Mouse (Mus musculus) limb, embryonic 10.5 days (tissue): ENCODE measurements around the gene Rbms3. TPM values are rescaled to one million over a fixed set of nuclear protein-coding genes. Genes with fewer than 3 reads are reported as not detected.
A peak's percentile ranks its signal among the peaks of the same experiment; 100 is the strongest.

Source experiments
- DNase-seq: peaks from one replicate; pipeline ENCODE4 v3.0.0-alpha.2; 2017; ENCODE audit warnings: low spot score
- H3K27ac ChIP-seq: fragments of 300-500 bp; sonication (generic); 2 replicates; pipeline ENCODE4 v1.5.1; 2016; ENCODE audit warnings: mild to moderate bottlenecking
- H3K27me3 ChIP-seq: fragments of 300-500 bp; sonication (generic); 2 replicates; pipeline ENCODE4 v1.6.1; 2016; ENCODE audit warnings: low read depth, mild to moderate bottlenecking; ENCODE audit not compliant: poor library complexity, severe bottlenecking
- H3K36me3 ChIP-seq: fragments of 300-500 bp; sonication (generic); 2 replicates; pipeline ENCODE4 v1.6.1; 2016; ENCODE audit warnings: mild to moderate bottlenecking, moderate library complexity
- H3K4me1 ChIP-seq: fragments of 300-500 bp; sonication (generic); 2 replicates; pipeline ENCODE4 v1.6.1; 2016
- H3K4me3 ChIP-seq: fragments of 300-500 bp; sonication (generic); 2 replicates; pipeline ENCODE4 v1.5.1; 2016; ENCODE audit warnings: mild to moderate bottlenecking, moderate library complexity
- H3K9me3 ChIP-seq: fragments of 300-500 bp; sonication (generic); replicated peaks from 2 replicates; pipeline ENCODE4 v1.6.1; 2016; ENCODE audit warnings: mild to moderate bottlenecking
- WGBS: fragments of 180-500 bp; shearing (Covaris S2); methylation state at CpG from one replicate; pipeline ENCODE4 v1.1.7; 2016; 5-methylcytosine and 5-hydroxymethylcytosine counted together
- polyA plus RNA-seq: library from polyadenylated mRNA; unstranded; fragments of >200 nt; fragmentation: Nextera tagmentation; extraction: Ambion mirVana; gene quantifications from 2 replicates; pipeline ENCODE4 v1.2.1, GENCODE M21; 2016

The Rbms3 gene
- polyA plus RNA-seq, 1 experiment from 2014 or later, result 35.2 TPM

DNA sequence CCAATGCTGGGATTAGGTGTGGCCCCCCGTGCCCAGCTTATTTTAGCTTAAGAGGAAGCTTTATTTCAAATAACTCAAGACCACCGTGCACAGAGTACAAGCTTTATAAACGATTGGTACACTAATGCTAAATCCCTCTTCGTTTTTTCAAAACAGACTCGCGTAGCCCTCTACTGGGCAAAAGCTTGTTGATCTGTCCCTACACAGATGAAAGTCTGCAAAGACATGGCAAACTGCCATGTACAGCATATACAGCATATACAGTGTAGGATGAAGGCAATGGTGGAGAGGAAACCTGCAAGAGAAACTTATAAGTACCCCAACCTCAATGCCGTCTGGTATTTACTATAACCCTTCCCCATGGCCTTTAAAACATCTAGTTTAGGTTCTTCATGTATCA is 46.1 kb downstream of the Rbms3 start:
- WGBS, result 79% methylated on average over 7 of the region's 7 CpGs
- H3K27me3 ChIP-seq, result no peaks in the 10 kb centered on the region
- H3K4me1 ChIP-seq, result no peaks in the 10 kb centered on the region
- DNase-seq, result no peak
- no peaks in the 10 kb centered on the region for H3K36me3 ChIP-seq
- no peak overlapping the region for H3K27ac ChIP-seq
- H3K9me3 ChIP-seq, result no peaks in the 10 kb centered on the region; the same call in 1 of the 2 replicates
- H3K4me3 ChIP-seq, result no peak overlapping the region

DNA sequence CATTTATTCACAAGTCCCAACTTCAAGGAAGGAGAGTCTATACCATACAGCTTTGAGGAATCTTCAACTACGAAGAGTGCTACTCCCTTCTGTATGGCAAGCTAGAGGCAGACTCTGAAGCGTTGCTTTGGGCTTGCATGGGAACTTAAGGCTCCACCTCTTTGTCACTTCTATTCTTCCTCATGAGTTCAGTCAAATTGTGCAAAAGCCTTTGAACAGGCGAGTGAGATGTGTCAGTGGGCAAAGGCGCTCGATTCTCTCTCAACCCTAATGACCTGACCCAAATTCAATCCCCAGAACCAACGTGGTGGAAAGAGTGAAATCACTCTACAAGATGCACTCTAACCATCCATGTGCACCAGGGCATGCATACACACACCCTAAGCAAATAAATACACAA is 47.1 kb downstream of the Rbms3 start:
- Histone ChIP-seq H3K4me3 (no peak overlapping the region), H3K36me3 (no peaks in the 10 kb centered on the region), H3K4me1 (no peaks in the 10 kb centered on the region), H3K9me3 (no peaks in the 10 kb centered on the region; the same call in 1 of the 2 replicates), H3K27ac (no peak overlapping the region), H3K27me3 (no peaks in the 10 kb centered on the region)
- DNase-seq, result no peak
- 80% methylated on average over 6 of the region's 6 CpGs for WGBS

DNA sequence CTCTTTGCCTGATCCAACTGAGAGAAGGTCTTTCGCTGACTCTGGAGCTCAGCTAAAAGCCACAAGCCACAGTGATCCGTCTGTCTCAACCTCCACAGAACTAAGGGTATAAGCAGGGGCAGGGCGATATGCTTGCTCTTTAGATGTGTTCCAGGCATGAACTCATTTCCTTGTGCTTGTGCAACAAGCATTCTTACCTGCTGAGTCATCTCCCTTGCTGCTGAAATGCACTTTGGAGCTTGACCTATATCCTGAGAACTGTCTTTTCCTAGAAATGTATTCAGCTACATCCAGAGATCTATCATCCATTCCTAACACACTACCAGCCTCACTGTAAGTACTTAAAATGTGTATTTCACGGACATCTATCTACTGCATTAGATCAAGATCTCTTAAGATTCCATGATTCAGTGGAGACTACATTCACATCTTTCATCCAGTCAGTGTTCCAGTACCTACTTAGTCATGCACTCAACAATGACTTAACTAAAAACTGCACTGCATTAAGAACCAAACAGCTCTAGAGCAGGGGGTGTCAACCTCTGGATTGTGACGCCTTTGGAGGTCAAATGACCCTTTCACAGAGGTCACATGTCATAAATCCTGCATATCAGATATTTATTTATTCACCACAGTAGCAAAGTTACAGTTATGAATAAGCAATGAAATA is 58.4 kb downstream of the Rbms3 start:
- WGBS, result 86% methylated on average over 5 of the region's 5 CpGs
- no peak overlapping the region for H3K27ac ChIP-seq
- H3K4me1 ChIP-seq, result no peaks in the 10 kb centered on the region
- H3K4me3 ChIP-seq, result no peak overlapping the region
- no peaks in the 10 kb centered on the region for H3K9me3 ChIP-seq
- no peak for DNase-seq
- H3K36me3 ChIP-seq, result no peaks in the 10 kb centered on the region
- no peaks in the 10 kb centered on the region for H3K27me3 ChIP-seq

DNA sequence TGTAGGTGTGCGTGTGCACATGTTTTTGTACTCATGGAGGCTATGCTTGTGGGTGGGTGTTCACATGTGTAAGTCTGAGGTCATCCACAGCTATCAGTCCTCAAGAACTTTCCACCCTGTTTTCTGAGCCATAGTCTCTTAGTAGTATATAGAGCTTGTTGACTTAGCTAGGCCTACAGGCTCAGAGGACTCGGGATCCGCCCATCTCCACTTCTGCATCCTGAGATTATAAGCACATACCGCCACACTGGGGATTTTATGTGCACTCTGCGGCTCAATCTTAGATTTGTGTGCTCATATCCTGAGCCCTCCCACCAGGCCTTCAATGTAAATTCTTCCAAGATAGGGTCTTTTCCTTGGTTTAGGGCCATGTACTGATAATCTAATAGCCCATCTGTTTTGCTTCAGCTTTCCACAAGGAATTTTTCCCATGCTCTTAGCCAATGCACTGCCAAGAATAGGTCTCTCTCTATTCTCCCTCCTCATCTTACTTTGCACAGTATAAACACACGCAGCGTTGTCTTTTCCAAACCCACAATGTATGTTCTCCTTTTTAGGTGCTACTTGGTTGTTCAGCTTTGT is 59.4 kb downstream of the Rbms3 start:
- H3K9me3 ChIP-seq, result no peaks in the 10 kb centered on the region
- WGBS, result 94% methylated on average over 7 of the region's 7 CpGs

DNA sequence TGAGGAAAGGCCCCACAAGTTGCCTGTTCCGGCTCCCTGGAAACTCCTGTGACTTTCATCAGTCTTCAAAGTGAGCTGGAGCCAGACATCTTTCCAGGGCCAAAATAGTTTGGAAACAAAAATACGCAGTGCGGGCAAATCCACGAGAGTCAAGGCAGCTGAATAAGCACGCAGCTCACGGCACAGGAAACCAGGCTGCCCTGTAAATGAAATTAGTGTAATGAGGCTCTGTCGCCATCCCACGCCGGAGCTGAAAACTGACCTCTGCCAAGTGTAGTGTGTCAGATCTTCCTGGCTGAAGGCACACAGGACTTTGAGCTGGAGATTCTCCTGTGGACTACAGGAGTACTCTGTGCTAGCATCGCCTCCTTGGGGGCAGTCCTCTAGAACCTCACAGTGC is 63.4 kb downstream of the Rbms3 start:
- no peaks in the 10 kb centered on the region for H3K9me3 ChIP-seq
- no peaks in the 10 kb centered on the region for H3K27me3 ChIP-seq
- 0 out of 2 replicates have a peak, but pooled peaks cover 4% of the 10 kb centered on the region for H3K4me1 ChIP-seq
- no peak for DNase-seq
- WGBS, result 77% methylated on average over 10 of the region's 10 CpGs
- H3K36me3 ChIP-seq, result no peaks in the 10 kb centered on the region
- peak overlapping the region; percentile 32; the same call in 1 of the 2 replicates for H3K27ac ChIP-seq
- no peak overlapping the region for H3K4me3 ChIP-seq

More for the DNA sequence above, 59.4 kb downstream of the Rbms3 start:
- H3K27ac ChIP-seq, result no peak overlapping the region
- no peak overlapping the region for H3K4me3 ChIP-seq
- no peaks in the 10 kb centered on the region for H3K36me3 ChIP-seq
- 0 out of 2 replicates have a peak, but pooled peaks cover 4% of the 10 kb centered on the region for H3K4me1 ChIP-seq
- no peak for DNase-seq
- H3K27me3 ChIP-seq, result no peaks in the 10 kb centered on the region

DNA sequence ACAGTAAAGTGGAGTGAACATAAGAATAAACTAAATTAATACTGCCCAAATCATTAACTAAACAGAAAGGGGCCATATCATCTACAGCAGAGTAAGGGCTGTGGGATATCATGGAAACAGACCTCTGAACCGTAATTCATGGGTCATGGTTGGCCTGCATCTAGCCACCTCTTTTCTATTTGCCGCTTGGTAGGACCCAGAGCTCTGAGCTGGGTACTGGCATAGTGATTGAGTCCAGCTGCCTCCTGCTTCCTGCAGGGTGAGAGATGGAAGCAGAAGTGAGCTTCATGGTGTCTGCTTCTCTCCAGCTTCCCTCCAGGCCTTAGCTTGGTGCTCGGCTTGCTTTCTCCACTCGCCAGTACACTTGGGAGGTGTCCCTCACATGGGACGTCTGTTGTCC is 71.2 kb downstream of the Rbms3 start:
- Histone ChIP-seq H3K27me3 (no peaks in the 10 kb centered on the region), H3K36me3 (no peaks in the 10 kb centered on the region), H3K9me3 (no peaks in the 10 kb centered on the region), H3K4me1 (peaks cover 16% of the 10 kb centered on the region), H3K4me3 (no peak overlapping the region), H3K27ac (0 out of 2 replicates have a peak overlapping the region, but pooled peaks have one; percentile 46)
- 85% methylated on average over 5 of the region's 5 CpGs for WGBS
- no peak for DNase-seq

DNA sequence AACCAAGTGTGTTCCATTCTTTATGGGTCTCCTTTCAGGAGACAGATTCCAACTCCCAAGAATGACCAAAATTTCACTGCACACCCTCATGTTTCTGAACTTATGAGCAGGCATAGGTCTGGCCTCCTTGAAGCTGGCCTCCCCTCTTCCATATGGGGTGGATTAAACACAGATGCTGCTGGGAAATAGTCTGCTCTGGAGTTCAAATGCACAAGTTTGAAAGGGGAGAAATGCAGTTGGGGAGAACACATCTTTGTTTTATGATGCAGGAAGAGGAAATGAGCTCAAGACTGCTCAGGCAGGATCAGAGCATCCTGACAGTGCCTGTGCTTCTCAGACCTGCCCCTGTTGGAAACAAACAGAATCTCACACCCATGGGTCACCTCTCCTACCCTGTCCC is 75.4 kb downstream of the Rbms3 start:
- Histone ChIP-seq H3K27me3 (no peaks in the 10 kb centered on the region), H3K4me1 (peaks cover 17% of the 10 kb centered on the region), H3K4me3 (no peak overlapping the region), H3K9me3 (no peaks in the 10 kb centered on the region), H3K36me3 (no peaks in the 10 kb centered on the region), H3K27ac (peak overlapping the region; percentile 85)
- peak; percentile 61 for DNase-seq

DNA sequence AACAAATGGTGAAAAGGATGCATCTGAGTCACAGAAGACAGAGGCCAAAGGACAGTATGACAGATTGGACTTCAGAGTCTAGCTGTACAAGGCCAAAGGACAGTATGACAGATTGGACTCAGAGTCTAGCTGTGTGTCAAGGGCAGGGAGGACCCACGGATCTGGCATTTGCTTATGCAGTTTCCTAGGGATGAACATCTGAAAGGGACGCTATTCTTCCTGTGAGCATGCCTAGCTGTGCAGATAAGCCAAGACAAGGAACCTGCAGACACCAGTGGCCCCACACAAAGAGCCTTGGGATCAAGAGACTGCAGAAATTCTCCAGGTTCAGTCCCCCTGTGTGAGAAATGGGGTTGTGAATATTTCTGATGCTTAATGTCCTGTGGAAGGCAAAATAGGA is 100.4 kb downstream of the Rbms3 start:
- Histone ChIP-seq H3K27ac (no peak overlapping the region), H3K27me3 (no peaks in the 10 kb centered on the region), H3K4me3 (no peak overlapping the region), H3K9me3 (no peaks in the 10 kb centered on the region), H3K36me3 (no peaks in the 10 kb centered on the region), H3K4me1 (no peaks in the 10 kb centered on the region)
- no peak for DNase-seq
- 76% methylated on average over 2 of the region's 2 CpGs for WGBS

DNA sequence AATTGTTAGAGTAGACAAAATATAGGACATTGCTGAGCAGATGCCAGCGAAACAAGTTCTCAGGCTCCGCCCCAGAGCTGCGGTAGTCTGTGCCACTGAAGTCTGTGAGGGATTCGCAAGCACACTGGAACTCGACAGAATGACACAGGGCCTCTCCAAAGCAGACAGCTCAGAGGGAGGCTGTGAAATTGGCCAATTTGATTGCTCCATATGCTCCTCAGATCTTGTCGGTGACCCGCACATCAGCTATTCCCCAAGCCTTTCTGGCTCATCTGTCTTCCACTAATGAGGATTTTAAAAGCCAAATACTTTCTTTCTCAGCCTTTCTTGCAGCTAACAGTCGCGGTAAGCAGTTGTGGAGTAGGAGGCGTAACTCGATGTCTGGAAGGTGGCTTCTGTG is 120.8 kb downstream of the Rbms3 start:
- Histone ChIP-seq H3K27ac (no peak overlapping the region), H3K27me3 (no peaks in the 10 kb centered on the region), H3K36me3 (no peaks in the 10 kb centered on the region), H3K4me3 (no peak overlapping the region), H3K4me1 (no peaks in the 10 kb centered on the region), H3K9me3 (no peaks in the 10 kb centered on the region)
- WGBS, result 76% methylated on average over 11 of the region's 11 CpGs
- DNase-seq, result no peak

DNA sequence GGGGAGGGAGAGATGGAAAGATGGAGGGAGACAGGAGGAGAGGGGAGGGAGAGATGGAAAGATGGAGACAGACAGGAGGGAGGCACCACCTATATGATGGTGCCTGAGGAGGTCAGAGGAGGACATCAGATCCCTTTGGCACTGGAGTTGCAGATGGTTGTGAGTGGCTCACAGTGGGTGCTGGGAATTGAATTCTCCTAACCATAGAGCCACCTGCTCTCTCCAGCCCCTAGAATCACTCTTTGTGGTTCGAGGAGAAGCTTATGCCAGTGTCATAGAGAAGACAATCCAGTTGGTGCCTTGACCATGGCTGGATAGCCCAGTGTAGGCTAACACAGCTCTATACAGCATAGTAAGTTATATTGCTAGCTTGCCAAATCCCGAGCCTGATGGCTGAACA is 137.8 kb downstream of the Rbms3 start:
- Histone ChIP-seq H3K27ac (no peak overlapping the region), H3K4me1 (no peaks in the 10 kb centered on the region), H3K36me3 (no peaks in the 10 kb centered on the region), H3K27me3 (no peaks in the 10 kb centered on the region), H3K4me3 (no peak overlapping the region), H3K9me3 (no peaks in the 10 kb centered on the region)
- DNase-seq, result no peak
- WGBS, result 86% methylated on average over 2 of the region's 2 CpGs

DNA sequence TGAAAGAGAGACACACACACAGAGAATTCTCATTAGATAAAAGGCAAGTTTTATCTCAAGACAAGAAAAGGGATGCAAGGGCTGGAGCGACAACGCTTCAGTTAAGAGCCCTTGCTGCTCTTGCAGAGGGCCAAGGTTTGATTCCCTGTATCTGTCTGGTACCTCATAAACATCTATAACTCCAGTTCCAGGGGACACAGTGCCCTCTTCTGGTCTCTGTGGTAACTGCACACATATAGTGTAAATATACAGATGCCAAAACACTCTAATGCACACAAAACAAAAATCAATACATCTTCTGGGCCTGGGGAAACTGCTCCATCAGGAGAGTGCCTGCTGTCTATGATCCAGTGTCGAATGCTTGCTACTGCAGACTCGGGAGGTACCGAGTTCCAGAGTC is 145.3 kb downstream of the Rbms3 start:
- Histone ChIP-seq H3K4me1 (no peaks in the 10 kb centered on the region), H3K27ac (no peak overlapping the region), H3K36me3 (no peaks in the 10 kb centered on the region), H3K4me3 (no peak overlapping the region), H3K9me3 (no peaks in the 10 kb centered on the region), H3K27me3 (no peaks in the 10 kb centered on the region)
- DNase-seq, result peak; percentile 31
- WGBS, result 94% methylated on average over 5 of the region's 5 CpGs

DNA sequence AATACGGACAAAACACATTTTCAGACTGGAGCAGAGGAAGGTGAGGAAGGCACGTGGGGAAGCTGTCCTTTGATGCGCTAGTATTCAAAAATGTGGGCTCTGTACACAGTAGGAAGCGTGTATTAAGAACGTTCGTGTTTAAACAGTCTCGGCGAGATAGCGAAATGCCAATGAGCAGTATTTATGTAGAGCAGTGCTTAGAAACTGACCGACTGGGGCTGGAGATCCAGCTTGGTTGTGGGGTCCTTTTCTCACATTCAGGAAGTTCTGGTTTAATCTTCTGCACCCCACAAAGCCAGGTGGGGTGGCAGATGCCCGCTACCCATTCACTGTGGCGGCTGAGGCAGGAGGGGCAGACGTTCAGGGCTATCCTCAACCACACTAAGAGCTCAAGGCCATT is 153.0 kb downstream of the Rbms3 start:
- peak; percentile 20 for DNase-seq
- WGBS, result 91% methylated on average over 13 of the region's 13 CpGs

DNA sequence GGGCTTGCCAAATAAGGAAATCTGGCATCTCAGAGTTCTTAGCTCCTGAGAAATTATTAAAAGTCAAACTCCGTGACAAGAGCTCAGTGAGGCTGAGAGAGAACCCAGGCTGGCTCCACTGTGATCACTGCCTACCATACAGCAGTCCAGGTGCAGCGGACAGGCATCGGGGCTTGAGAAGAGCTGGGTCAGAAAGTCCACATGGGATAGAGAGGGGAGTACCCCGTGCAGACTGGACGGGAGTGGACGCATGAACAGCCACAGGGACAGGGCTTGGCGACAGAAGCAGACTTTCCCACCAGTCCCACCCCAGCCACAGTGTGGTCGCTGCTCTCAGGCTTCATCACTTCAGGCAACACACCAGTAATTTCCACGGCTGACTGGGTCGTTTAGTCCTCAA is 176.9 kb downstream of the Rbms3 start:
- H3K36me3 ChIP-seq, result no peaks in the 10 kb centered on the region
- peaks cover 6% of the 10 kb centered on the region for H3K4me1 ChIP-seq
- DNase-seq, result no peak
- WGBS, result 79% methylated on average over 10 of the region's 10 CpGs
- no peak overlapping the region for H3K4me3 ChIP-seq
- no peak overlapping the region; the same call in 1 of the 2 replicates for H3K27ac ChIP-seq
- H3K27me3 ChIP-seq, result no peaks in the 10 kb centered on the region
- no peaks in the 10 kb centered on the region for H3K9me3 ChIP-seq

More for the DNA sequence above, 153.0 kb downstream of the Rbms3 start:
- no peaks in the 10 kb centered on the region for H3K27me3 ChIP-seq
- no peaks in the 10 kb centered on the region for H3K4me1 ChIP-seq
- no peaks in the 10 kb centered on the region for H3K9me3 ChIP-seq
- H3K4me3 ChIP-seq, result no peak overlapping the region
- no peak overlapping the region for H3K27ac ChIP-seq
- no peaks in the 10 kb centered on the region for H3K36me3 ChIP-seq
